ENCODE assay signal across 9 mouse cellular contexts in the genomic region with DNA sequence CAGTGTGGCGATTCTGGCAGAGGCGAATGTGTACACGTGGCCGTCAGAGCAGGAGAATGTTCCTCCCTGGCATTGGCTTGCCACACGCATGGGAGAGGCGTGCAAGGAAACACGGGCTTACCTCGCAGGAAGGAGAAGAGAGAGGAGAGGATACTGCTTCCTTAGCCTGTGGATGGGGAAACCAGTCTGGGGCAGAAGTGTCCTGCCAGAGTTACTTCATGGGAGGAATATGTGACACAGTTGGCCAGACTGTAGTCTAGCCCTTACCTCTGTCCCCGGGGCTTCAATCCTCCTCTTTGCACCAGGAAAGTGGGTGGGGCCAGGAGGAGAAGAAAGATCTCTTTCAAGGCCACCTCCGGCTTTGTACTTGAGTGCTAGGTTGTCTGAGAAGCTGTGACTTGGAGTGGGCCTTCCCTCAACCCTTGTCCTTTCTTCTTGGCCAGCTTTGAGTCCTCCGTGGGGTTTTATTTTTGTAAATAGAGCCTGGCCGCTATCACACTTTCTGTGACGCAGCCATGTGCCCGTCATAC. TPM values are rescaled to one million over a fixed set of nuclear protein-coding genes. Genes with fewer than 3 reads are reported as not detected.
DNase-seq lines count a peak whose midpoint lies in the region; ATAC-seq and TF ChIP-seq lines count a peak whose summit lies in the region.
"Had no signal": no experiment of that assay in that cellular context is flagged by ENCODE, and none has a peak within 500 bp of the region (broad histone marks: within the 10 kb centered on the region; RNA-seq: fewer than 3 reads in every experiment).

No protein-coding gene starts in this region.

- H3K4me1 ChIP-seq in lung, postnatal 0 days (ENCODE audit: insufficient read depth, low read depth, low read length) = peaks cover 35% of the 10 kb centered on the region
- peaks cover 21% of the 10 kb centered on the region; the same call in 1 of the 2 replicates for H3K4me1 ChIP-seq in lung, adult 2 months (ENCODE audit: control insufficient read depth, insufficient read depth, low read length)
- peaks cover 77% of the 10 kb centered on the region for H3K4me1 ChIP-seq in hindbrain, embryonic 13.5 days (replicated peaks)
- peaks cover 40% of the 10 kb centered on the region for H3K4me1 ChIP-seq in stomach, embryonic 14.5 days (ENCODE audit: control insufficient read depth, insufficient read depth, low read length)

- no peak overlapping the region for H3K4me3 ChIP-seq in lung, postnatal 0 days (ENCODE audit: low read depth, low read length)
- H3K4me3 ChIP-seq in lung, adult 2 months (replicated peaks; ENCODE audit: extremely low read depth, low read depth, low read length) = no peak overlapping the region
- no peak overlapping the region for H3K4me3 ChIP-seq in hindbrain, embryonic 13.5 days
- no peak overlapping the region for H3K4me3 ChIP-seq in stomach, embryonic 14.5 days (ENCODE audit: low read depth, low read length)

- TF ChIP-seq POLR2A in lung, adult 2 months (IDR thresholded peaks at IDR 0.05; ENCODE audit: borderline replicate concordance, extremely low read depth, low read depth, low read length) = no peak

- 42% methylated on average over 14 of the region's 14 CpGs for WGBS in lung, postnatal 0 days
- WGBS in lung, adult 2 months = 40% methylated on average over 14 of the region's 14 CpGs
- 81% methylated on average over 14 of the region's 14 CpGs for WGBS in hindbrain, embryonic 13.5 days
- 65% methylated on average over 14 of the region's 14 CpGs for WGBS in stomach, embryonic 14.5 days

- H3K4me2 ChIP-seq in lung, postnatal 0 days (replicated peaks; ENCODE audit: low read depth, low read length) = peak overlapping the region; percentile 9; the same call in 1 of the 2 replicates
- H3K4me2 ChIP-seq in hindbrain, embryonic 13.5 days = peak overlapping the region; percentile 81; the same call in 1 of the 2 replicates
- peak overlapping the region; percentile 78 for H3K4me2 ChIP-seq in stomach, embryonic 14.5 days (replicated peaks; ENCODE audit: low read depth, low read length)

- peak overlapping the region; percentile 47; the same call in 1 of the 2 replicates for H3K27ac ChIP-seq in lung, postnatal 0 days (ENCODE audit: low read length)
- H3K27ac ChIP-seq in hindbrain, embryonic 13.5 days = no peak overlapping the region
- H3K27ac ChIP-seq in stomach, embryonic 14.5 days (ENCODE audit: low read length) = no peak overlapping the region

- peak; percentile 91 for DNase-seq in heart, adult 11 months
- DNase-seq in heart, adult 18-20 months = no peak
- peak; percentile 32 for DNase-seq in lung, postnatal 0 days (ENCODE audit: low spot score)
- no peak for DNase-seq in lung, adult 2 months
- DNase-seq in right cerebral cortex, postnatal 25 days = no peak
- no peak for DNase-seq in frontal cortex, postnatal 10 days (ENCODE audit: low spot score in 2 of 2)

- no peak for TF ChIP-seq EP300 in lung, postnatal 0 days (IDR thresholded peaks at IDR 0.05)

- no peaks in the 10 kb centered on the region for H3K9me3 ChIP-seq in lung, postnatal 0 days (ENCODE audit: low read length)
- H3K9me3 ChIP-seq in hindbrain, embryonic 13.5 days = no peaks in the 10 kb centered on the region
- H3K9me3 ChIP-seq in stomach, embryonic 14.5 days (ENCODE audit: control insufficient read depth, low read depth, low read length) = no peaks in the 10 kb centered on the region

- H3K27me3 ChIP-seq in lung, postnatal 0 days (replicated peaks; ENCODE audit: insufficient read depth, low read length) = no peaks in the 10 kb centered on the region
- H3K27me3 ChIP-seq in hindbrain, embryonic 13.5 days = no peaks in the 10 kb centered on the region
- H3K27me3 ChIP-seq in stomach, embryonic 14.5 days (ENCODE audit: control insufficient read depth, insufficient read depth, low read length) = no peaks in the 10 kb centered on the region

- H3K36me3 ChIP-seq in lung, postnatal 0 days (ENCODE audit: insufficient read depth, low read length) = no peaks in the 10 kb centered on the region
- H3K36me3 ChIP-seq in hindbrain, embryonic 13.5 days = no peaks in the 10 kb centered on the region
- H3K36me3 ChIP-seq in stomach, embryonic 14.5 days (ENCODE audit: control insufficient read depth, insufficient read depth, low read length) = no peaks in the 10 kb centered on the region

- no peak for TF ChIP-seq CTCF in lung, postnatal 0 days (IDR thresholded peaks at IDR 0.05)
- no peak for TF ChIP-seq CTCF in lung, adult 2 months (IDR thresholded peaks at IDR 0.05; ENCODE audit: insufficient read depth, low read length)

- ATAC-seq in lung, postnatal 0 days = no peak
- no peak for ATAC-seq in hindbrain, embryonic 13.5 days (ENCODE audit: low FRiP score)
- ATAC-seq in stomach, embryonic 14.5 days (ENCODE audit: insufficient number of reproducible peaks, insufficient read depth, low FRiP score, low read depth) = no peak

- no peak overlapping the region for H3K9ac ChIP-seq in lung, postnatal 0 days (replicated peaks; ENCODE audit: low read depth)
- H3K9ac ChIP-seq in hindbrain, embryonic 13.5 days = 0 out of 2 replicates have a peak overlapping the region, but pooled peaks have one; percentile 96
- H3K9ac ChIP-seq in stomach, embryonic 14.5 days (replicated peaks; ENCODE audit: low read depth, low read length) = no peak overlapping the region; the same call in 1 of the 2 replicates

RNA-seq across cellular contexts. Expression of gene Fam102a, which starts 4.4 kb away (rescaled TPM):
- 1 to 10 TPM; 4.9 to 5.9 TPM for total RNA-seq in heart, adult 18-20 months (2021)
- polyA plus RNA-seq in lung, postnatal 0 days (2015; fragmentation: Nextera tagmentation; extraction: Ambion mirVana) = 8.0 and 8.4 TPM in 2 replicates
- 23.7 and 24.0 TPM in 2 replicates for polyA plus RNA-seq in lung, adult 2 months (2012; rRNA removed)
- polyA plus RNA-seq in hindbrain, embryonic 13.5 days (2015; fragmentation: Nextera tagmentation; extraction: Ambion mirVana) = 7.0 and 7.1 TPM in 2 replicates
- 10.6 and 14.0 TPM in 2 replicates for polyA plus RNA-seq in stomach, embryonic 14.5 days (2014; fragmentation: Nextera tagmentation; extraction: Ambion mirVana)

RNA-seq across cellular contexts. Expression of gene Dpm2, which starts 31.1 kb away (rescaled TPM):
- 10 to 100 TPM; 14.0 to 20.2 TPM for total RNA-seq in heart, adult 18-20 months (2021)
- 103 and 112 TPM in 2 replicates for polyA plus RNA-seq in lung, postnatal 0 days (2015; fragmentation: Nextera tagmentation; extraction: Ambion mirVana)
- polyA plus RNA-seq in lung, adult 2 months (2012; rRNA removed) = 116 and 118 TPM in 2 replicates
- polyA plus RNA-seq in hindbrain, embryonic 13.5 days (2015; fragmentation: Nextera tagmentation; extraction: Ambion mirVana) = 142 and 145 TPM in 2 replicates
- 122 TPM in 2 replicates for polyA plus RNA-seq in stomach, embryonic 14.5 days (2014; fragmentation: Nextera tagmentation; extraction: Ambion mirVana)

RNA-seq across cellular contexts. Expression of gene Pip5kl1, which starts 35.1 kb away (rescaled TPM):
- total RNA-seq in heart, adult 18-20 months (2021) = not detected
- polyA plus RNA-seq in lung, postnatal 0 days (2015; fragmentation: Nextera tagmentation; extraction: Ambion mirVana) = not detected in 2 replicates
- polyA plus RNA-seq in lung, adult 2 months (2012; rRNA removed) = 0.12 and 0.55 TPM in 2 replicates
- 9.0 and 9.6 TPM in 2 replicates for polyA plus RNA-seq in hindbrain, embryonic 13.5 days (2015; fragmentation: Nextera tagmentation; extraction: Ambion mirVana)
- 0.46 and 1.4 TPM in 2 replicates for polyA plus RNA-seq in stomach, embryonic 14.5 days (2014; fragmentation: Nextera tagmentation; extraction: Ambion mirVana)
- total RNA-seq: heart, postnatal 10 days had no signal

RNA-seq across cellular contexts. Expression of gene 9430097D07Rik, which starts 36.0 kb away (rescaled TPM):
- total RNA-seq in heart, adult 18-20 months (2021) = not detected
- not detected in 2 replicates for polyA plus RNA-seq in lung, postnatal 0 days (2015; fragmentation: Nextera tagmentation; extraction: Ambion mirVana)
- polyA plus RNA-seq in lung, adult 2 months (2012; rRNA removed) = not detected in 2 replicates
- polyA plus RNA-seq in hindbrain, embryonic 13.5 days (2015; fragmentation: Nextera tagmentation; extraction: Ambion mirVana) = 0.53 and 0.56 TPM in 2 replicates
- 0.22 TPM in 1 of 2 replicates, not detected in the other for polyA plus RNA-seq in stomach, embryonic 14.5 days (2014; fragmentation: Nextera tagmentation; extraction: Ambion mirVana)
- total RNA-seq: heart, postnatal 10 days had no signal

RNA-seq across cellular contexts. Expression of gene St6galnac4, which starts 47.4 kb away (rescaled TPM):
- total RNA-seq in heart, adult 18-20 months (2021) = 10 to 100 TPM; 14.7 to 16.1 TPM
- polyA plus RNA-seq in lung, postnatal 0 days (2015; fragmentation: Nextera tagmentation; extraction: Ambion mirVana) = 32.0 and 38.9 TPM in 2 replicates
- polyA plus RNA-seq in lung, adult 2 months (2012; rRNA removed) = 39.5 and 40.4 TPM in 2 replicates
- 22.8 and 23.4 TPM in 2 replicates for polyA plus RNA-seq in hindbrain, embryonic 13.5 days (2015; fragmentation: Nextera tagmentation; extraction: Ambion mirVana)
- polyA plus RNA-seq in stomach, embryonic 14.5 days (2014; fragmentation: Nextera tagmentation; extraction: Ambion mirVana) = 17.0 and 18.1 TPM in 2 replicates

Comparison
In these comparisons a context has a peak if more than half of its experiments do, and no peak if none do; other contexts are left out.
1. DNase-seq: peak in heart, adult 11 months (single experiment) and lung, postnatal 0 days (single experiment); none in heart, adult 18-20 months (0 of 2), lung, adult 2 months (single experiment), right cerebral cortex, postnatal 25 days (single experiment) and frontal cortex, postnatal 10 days (0 of 2).
2. H3K4me2 ChIP-seq: peak in every context shown above with its lines; median percentile 81 in hindbrain, embryonic 13.5 days; 78 in stomach, embryonic 14.5 days; 9 in lung, postnatal 0 days.